Mouse (Mus musculus) CD4-positive, CD25-positive, alpha-beta regulatory T cell, adult 4 months (primary cell): ENCODE measurements around the gene Olfr545. TPM values are rescaled to one million over a fixed set of nuclear protein-coding genes. Genes with fewer than 3 reads are reported as not detected.

Experiments
- ATAC-seq: one replicate; pipeline ENCODE4 v1.8.0; 2017
- polyA plus RNA-seq, 2 experiments: library from polyadenylated mRNA; unstranded; fragments of 100-300 nt; shearing (Covaris generic); gene quantifications; one replicate each; pipeline ENCODE4 v1.2.1; 2017

The Olfr545 gene
- polyA plus RNA-seq, 2 experiments from 2014 or later: not detected

DNA sequence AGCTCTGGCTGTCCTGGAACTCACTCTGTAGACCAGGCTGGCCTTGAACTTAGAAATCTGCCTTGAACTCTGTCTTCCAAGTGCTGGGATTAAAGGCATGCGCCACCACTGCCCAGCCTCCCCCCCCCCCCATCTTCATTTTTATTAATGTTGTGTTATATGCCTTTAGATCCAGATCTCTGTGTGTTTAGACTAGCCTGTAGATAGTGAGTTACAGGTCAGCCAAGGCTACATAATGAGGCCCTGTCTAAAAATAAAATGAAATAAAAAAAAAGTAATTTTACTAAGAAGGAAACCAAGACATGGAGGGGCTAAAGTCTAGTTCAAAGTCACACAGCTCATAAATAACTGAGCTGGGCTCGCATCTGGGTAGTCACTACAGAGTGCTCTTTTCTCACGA is 20.4 kb downstream of the Olfr545 start:
- no peak for ATAC-seq

DNA sequence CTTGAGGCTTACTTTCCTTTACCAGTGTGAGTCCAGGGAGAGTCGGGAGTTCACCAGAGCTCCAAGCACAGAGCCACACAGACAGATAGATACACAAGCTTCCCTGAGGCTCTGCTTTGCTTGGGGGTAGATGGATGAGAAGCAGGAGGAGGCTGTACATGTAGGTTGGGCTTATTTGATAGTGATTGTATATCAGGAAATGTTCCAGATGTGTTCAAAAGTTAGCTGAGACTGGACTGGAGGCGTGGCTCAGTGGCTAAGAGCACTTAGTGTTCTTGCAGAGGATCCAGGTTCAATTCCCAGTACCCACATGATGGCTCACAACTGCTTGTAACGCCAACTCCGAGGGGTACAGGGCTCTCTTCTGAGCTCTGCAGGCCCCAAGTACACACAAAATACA is 20.9 kb downstream of the Olfr545 start:
- ATAC-seq: no peak

DNA sequence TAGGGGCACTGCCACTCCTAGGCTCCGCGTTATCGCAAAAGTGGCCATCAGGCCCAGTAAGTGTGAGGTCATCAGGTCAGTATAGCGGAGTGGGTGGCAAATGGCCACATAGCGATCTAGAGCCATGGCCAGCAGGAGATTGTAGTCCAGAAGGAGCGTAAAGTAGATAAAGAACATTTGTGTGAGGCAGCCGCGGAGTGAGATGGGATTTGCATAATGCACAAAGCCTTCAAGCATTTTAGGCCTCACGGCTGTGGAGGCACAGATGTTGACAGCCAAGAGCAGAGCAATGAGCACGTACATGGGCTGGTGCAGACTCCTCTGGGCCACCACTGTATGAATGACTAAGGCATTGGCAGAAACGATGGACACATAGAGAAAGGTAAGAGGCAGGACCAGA is 22.0 kb downstream of the Olfr545 start:
- ATAC-seq: no peak

DNA sequence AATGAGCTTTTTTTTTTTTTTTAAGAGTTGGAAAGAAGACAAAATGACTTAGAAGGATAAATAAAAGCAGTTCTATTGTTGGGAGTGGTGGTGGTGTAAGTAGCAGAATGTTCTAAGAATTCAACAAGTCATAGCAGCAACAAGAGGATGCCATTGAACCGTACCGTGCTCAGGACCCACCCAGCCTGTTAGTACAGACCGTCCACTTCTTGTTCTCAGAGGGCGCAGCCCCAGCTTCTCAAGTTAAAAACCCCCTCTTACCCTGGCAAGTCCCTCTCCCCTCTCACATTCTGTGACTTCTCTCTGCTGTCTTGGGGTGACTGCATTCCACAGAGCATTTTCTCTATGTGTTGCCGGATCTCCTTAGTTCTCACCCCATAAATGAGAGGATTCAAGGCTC is 22.8 kb downstream of the Olfr545 start:
- ATAC-seq: no peak

DNA sequence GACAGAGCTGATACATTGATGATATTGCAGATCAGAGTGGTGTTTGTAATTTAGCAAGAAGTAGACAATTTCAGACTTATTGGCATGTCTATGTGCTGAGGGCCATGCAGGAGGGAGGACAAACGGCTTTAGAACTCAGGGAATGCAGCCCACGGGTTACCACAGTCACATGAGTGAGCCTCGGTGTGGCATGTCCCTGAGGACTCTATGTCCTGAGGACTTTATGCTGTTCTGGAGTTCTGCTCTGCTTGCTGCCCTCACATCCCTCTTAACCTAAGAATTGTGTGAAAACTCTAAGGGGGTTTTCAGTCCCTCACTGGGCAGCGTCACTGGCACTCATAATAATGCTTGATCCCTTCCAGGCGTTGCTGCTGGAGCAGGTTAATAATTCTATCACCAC is 26.7 kb downstream of the Olfr545 start:
- ATAC-seq: no peak

DNA sequence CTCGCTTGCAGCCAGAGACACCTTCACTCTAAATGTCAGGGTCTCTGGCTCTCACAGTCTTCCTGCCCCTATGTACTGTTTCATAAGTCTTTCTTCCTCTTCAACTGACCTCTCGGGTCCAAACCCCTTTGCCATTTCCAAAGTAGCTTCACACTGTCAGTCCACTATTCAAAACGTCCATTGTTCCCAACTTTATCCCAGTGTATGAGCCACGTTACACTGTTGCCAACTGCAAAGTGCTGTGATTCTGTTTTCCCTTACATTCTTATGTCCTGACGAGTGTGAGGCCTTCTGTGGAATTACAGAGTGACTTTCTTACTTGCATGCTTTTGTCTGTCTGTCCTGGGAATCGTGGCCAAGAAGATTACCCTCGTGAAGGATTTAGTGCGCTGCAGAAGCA is 31.8 kb downstream of the Olfr545 start:
- ATAC-seq: no peak

DNA sequence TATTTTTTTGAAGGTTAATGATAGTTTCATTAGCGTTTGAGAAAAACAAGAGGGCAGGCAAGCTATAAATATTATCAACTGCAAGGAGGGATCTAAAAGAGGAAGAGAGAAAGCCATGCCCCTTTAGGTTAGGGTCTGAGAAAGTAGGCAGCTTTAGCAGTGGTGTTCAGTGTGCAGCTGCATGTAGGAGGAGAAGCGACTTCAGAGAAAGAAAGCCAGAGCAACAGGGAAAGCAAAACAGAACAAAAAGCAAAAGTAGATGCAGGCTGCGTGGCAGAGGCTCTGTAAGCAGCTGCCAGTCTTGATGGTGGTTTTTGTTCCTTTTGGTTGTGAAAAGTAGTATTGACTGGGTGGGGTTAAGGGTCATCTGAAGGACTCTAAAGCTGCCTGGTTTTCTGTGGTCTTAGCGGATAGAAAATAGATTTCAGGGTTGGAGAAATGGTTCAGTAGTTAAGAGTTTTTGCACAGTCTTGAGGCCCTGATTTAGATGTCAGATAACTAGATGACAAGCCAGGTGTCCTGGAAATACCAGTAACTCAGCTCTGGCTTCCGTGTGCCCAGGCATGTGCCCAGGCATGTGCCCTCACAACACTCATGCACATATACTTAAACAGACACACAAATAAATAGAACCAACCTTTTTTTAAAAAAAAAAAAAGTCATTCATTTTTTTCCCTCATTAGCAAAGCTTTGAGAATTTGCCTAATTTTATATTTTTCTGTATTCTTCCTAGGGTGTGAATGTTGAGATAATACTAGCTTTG is 40.6 kb downstream of the Olfr545 start:
- ATAC-seq: no peak

DNA sequence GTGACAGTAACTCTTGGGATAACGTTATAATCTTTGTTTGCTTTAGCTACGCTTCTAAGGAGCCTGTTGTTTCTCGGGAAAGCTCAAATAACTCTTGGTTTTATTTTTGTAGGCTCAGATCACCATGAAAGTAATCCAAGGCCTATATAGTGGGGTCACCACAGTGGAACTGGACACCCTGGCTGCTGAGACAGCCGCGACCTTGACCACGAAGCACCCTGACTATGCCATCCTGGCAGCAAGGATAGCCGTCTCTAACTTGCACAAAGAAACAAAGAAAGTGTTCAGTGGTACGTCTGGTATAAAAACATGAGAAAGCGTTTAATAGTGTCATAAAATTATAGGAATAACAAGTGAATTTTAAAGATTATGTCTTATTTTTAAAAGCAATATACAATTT is 52.9 kb downstream of the Olfr545 start:
- no peak for ATAC-seq

DNA sequence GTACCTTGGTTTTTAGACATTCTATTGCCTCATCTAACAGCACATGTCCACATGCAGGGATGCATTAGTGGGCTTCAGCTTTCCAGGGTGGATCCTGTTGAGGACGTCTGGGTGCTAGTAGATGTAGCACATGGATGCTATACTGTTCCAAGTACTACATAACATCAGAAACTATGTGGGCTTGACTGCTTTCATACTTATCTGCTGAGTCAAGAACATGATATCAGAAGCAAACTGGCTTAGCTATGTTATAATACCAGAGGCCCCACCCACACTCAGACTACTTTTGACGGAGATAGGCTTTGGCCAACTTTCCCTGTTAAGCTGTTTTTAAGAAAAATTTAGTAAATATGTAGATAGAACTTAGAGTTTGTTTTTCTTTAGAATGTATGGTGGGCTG is 55.1 kb downstream of the Olfr545 start:
- ATAC-seq: no peak

DNA sequence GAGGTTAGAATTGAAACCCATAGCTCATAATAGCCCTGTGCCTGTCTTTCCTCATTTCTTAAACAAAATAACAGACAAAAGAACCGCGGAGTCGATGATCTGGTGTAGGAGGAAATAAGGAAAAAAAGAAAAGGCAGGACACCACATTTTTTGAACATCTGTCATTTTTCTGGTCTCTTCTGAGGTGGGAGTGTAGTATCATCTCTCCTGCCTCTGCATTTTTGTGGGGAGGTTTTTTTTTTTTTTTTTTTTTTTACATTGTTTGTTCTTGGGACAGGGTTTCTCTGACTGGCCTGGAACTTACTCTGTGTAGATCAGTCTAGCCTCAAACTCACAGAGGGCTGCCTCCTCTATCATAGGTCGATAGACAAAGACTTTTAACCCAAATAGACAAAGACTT is 56.9 kb downstream of the Olfr545 start:
- no peak for ATAC-seq

DNA sequence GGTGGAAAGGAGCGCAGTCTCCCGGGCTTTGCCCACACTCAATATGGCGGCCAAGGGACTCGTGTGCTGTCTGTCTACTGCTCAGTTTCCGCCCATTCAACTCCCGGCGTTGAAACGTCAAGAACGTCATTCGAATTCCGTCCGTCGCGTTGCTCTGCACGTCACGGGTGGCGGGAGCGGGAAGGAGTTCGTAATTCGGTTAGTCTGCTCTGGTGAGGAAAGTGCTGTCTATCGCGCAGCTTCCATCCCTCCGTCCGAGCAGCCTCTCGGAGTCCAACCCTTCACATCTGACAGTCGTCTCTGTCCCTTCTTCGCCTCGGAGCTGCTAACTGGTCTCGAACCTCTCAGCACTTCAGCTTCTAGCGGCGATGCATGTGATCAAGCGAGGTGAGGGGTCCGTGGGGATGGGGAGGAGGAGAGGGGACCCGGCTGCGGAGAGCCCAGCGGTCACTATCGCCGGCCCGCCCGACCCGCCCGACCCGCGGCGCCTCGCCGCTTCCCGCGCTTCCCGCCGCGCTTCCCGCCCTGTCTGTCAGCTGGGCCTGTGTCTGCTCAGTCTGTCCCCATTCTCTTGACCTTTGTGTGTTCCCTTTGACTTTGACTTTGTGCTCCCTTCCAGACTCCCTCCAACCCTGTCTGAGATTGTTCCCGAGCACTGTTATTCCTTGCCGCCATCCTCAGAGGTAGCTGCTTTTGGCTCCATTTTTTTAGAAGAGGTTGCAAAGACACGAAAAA is 57.5 kb downstream of the Olfr545 start, which contains the start of gene Rrm1:
TSS of gene Rrm1 (plus strand) at position 39 of the 735 bp plus-strand sequence.
- ATAC-seq: peak; percentile 99

Other genes starting within 250 kb of the Olfr545 start
- 100 to 1,000 TPM; 146 to 173 TPM for gene Rhog, start 243.5 kb downstream of the Olfr545 start, polyA plus RNA-seq
- 10 to 100 TPM; 48.9 to 54.7 TPM for gene Stim1, start 231.8 kb downstream of the Olfr545 start, polyA plus RNA-seq
- 10 to 100 TPM; 48.5 to 59.7 TPM for gene Rrm1, start 57.9 kb downstream of the Olfr545 start, polyA plus RNA-seq
- under 1 TPM in 1 of 2 experiments, not detected in 1; 0.58 TPM for gene Olfr543, start 17.9 kb downstream of the Olfr545 start, polyA plus RNA-seq
- not detected for gene Olfr544, start 11.3 kb downstream of the Olfr545 start, polyA plus RNA-seq
- not detected for gene Olfr547, start 35.2 kb upstream of the Olfr545 start, polyA plus RNA-seq
- not detected for gene Olfr548-ps1, start 41.3 kb upstream of the Olfr545 start, polyA plus RNA-seq
- gene Olfr549, start 50.3 kb upstream of the Olfr545 start, polyA plus RNA-seq: not detected
- gene Trim21, start 65.9 kb upstream of the Olfr545 start, polyA plus RNA-seq: 10 to 100 TPM in 1 of 2 experiments, 1 to 10 TPM in 1; 8.5 to 11.4 TPM
- not detected for gene Olfr550, start 71.9 kb upstream of the Olfr545 start, polyA plus RNA-seq
- not detected for gene Olfr551, start 92.3 kb upstream of the Olfr545 start, polyA plus RNA-seq
- gene Olfr552, start 98.2 kb upstream of the Olfr545 start, polyA plus RNA-seq: under 1 TPM in 1 of 2 experiments, not detected in 1; 0.09 TPM
- not detected for gene Olfr553, start 118.6 kb upstream of the Olfr545 start, polyA plus RNA-seq
- not detected for gene Olfr554, start 138.9 kb upstream of the Olfr545 start, polyA plus RNA-seq
- not detected for gene Olfr555, start 159.2 kb upstream of the Olfr545 start, polyA plus RNA-seq
- not detected for gene Olfr556, start 165.3 kb upstream of the Olfr545 start, polyA plus RNA-seq
- 10 to 100 TPM; 15.7 to 20.6 TPM for gene Trim68, start 187.8 kb upstream of the Olfr545 start, polyA plus RNA-seq
- not detected for gene Olfr557, start 196.3 kb upstream of the Olfr545 start, polyA plus RNA-seq
- not detected for gene Olfr558, start 202.6 kb upstream of the Olfr545 start, polyA plus RNA-seq
- gene Olfr33, start 219.5 kb upstream of the Olfr545 start, polyA plus RNA-seq: not detected
- gene Olfr559, start 227.9 kb upstream of the Olfr545 start, polyA plus RNA-seq: not detected